Mouse (Mus musculus) lung, postnatal 0 days (tissue): ENCODE measurements around the gene Cfap58. TPM values are rescaled to one million over a fixed set of nuclear protein-coding genes. Genes with fewer than 3 reads are reported as not detected.

Experiments
- ATAC-seq: fragments of 200-750 bp; cut with Nextera tagmentation; 2 replicates; pipeline ENCODE4 v1.8.0; 2017; ENCODE audit warnings: moderate library complexity
- DNase-seq: peaks from one replicate; pipeline ENCODE4 v3.0.0-alpha.2; 2016; ENCODE audit warnings: low spot score
- H3K27ac ChIP-seq: fragments of 300-500 bp; sonication (generic); 2 replicates; pipeline ENCODE4 v1.5.1; 2014; ENCODE audit warnings: antibody characterized with exemption, mild to moderate bottlenecking, low read length, mixed read lengths
- H3K27me3 ChIP-seq: fragments of 300-500 bp; sonication (generic); replicated peaks from 2 replicates; pipeline ENCODE4 v1.6.1; 2014; ENCODE audit warnings: low read length, mixed read lengths; ENCODE audit not compliant: insufficient read depth
- H3K36me3 ChIP-seq: fragments of 300-500 bp; sonication (generic); 2 replicates; pipeline ENCODE4 v1.6.1; 2014; ENCODE audit warnings: low read length, mixed read lengths; ENCODE audit not compliant: insufficient read depth
- H3K4me1 ChIP-seq: fragments of 300-500 bp; sonication (generic); 2 replicates; pipeline ENCODE4 v1.6.1; 2014; ENCODE audit warnings: antibody characterized with exemption, low read depth, low read length, mixed read lengths; ENCODE audit not compliant: insufficient read depth
- H3K4me2 ChIP-seq: fragments of 300-500 bp; sonication (generic); replicated peaks from 2 replicates; pipeline ENCODE4 v1.6.1; 2014; ENCODE audit warnings: low read depth, mild to moderate bottlenecking, low read length, moderate library complexity, mixed read lengths
- H3K4me3 ChIP-seq: fragments of 300-500 bp; sonication (generic); 2 replicates; pipeline ENCODE4 v1.5.1; 2014; ENCODE audit warnings: low read depth, low read length
- H3K9ac ChIP-seq: fragments of 300-500 bp; sonication (generic); replicated peaks from 2 replicates; pipeline ENCODE4 v1.6.1; 2014; ENCODE audit warnings: low read depth, mild to moderate bottlenecking
- H3K9me3 ChIP-seq: fragments of 300-500 bp; sonication (generic); 2 replicates; pipeline ENCODE4 v1.6.1; 2016; ENCODE audit warnings: low read length, mixed read lengths
- CTCF ChIP-seq: IDR thresholded peaks from 2 replicates; pipeline ENCODE4 v1.5.1; 2016; ENCODE audit warnings: antibody characterized with exemption, mild to moderate bottlenecking
- EP300 ChIP-seq: IDR thresholded peaks from 2 replicates; pipeline ENCODE4 v1.6.1; 2016; ENCODE audit warnings: antibody characterized with exemption, mild to moderate bottlenecking, control low read depth
- WGBS: fragments of 180-500 bp; shearing (Covaris S2); extraction: QIAGEN DNeasy Blood & Tissue Kit; methylation state at CpG from one replicate; pipeline ENCODE4 v1.1.7; 2014; 5-methylcytosine and 5-hydroxymethylcytosine counted together
- polyA plus RNA-seq: library from polyadenylated mRNA; unstranded; fragments of >200 nt; fragmentation: Nextera tagmentation; extraction: Ambion mirVana; gene quantifications from 2 replicates; pipeline ENCODE4 v1.2.1, GENCODE M21; 2015

Cfap58 gene
- polyA plus RNA-seq, 1 experiment from 2014 or later, result 2.0 TPM

GRCm38 (mm10) chr19:47978109-47978701 is 40.7 kb downstream of the Cfap58 start:
- Histone ChIP-seq H3K4me1 (no peaks in the 10 kb centered on the region), H3K4me2 (no peak overlapping the region), H3K9ac (no peak overlapping the region), H3K4me3 (no peak overlapping the region), H3K27me3 (no peaks in the 10 kb centered on the region), H3K9me3 (no peaks in the 10 kb centered on the region), H3K27ac (no peak overlapping the region), H3K36me3 (no peaks in the 10 kb centered on the region)
- DNase-seq, result no peak
- no peak for ATAC-seq
- TF ChIP-seq CTCF (no peak), EP300 (no peak)
- WGBS, result 54% methylated on average over 15 of the region's 15 CpGs

- Histone ChIP-seq H3K9ac (no peak overlapping the region), H3K9me3 (no peaks in the 10 kb centered on the region), H3K27ac (no peak overlapping the region), H3K4me2 (no peak overlapping the region), H3K4me1 (no peaks in the 10 kb centered on the region), H3K36me3 (no peaks in the 10 kb centered on the region), H3K27me3 (no peaks in the 10 kb centered on the region), H3K4me3 (no peak overlapping the region)
- no peak for ATAC-seq
- TF ChIP-seq CTCF (no peak), EP300 (no peak)
- WGBS, result 64% methylated on average over 6 of the region's 6 CpGs
- DNase-seq, result no peak
These were observed 42.0 kb downstream of the Cfap58 start for GRCm38 (mm10) chr19:47979446-47979845.

DNA sequence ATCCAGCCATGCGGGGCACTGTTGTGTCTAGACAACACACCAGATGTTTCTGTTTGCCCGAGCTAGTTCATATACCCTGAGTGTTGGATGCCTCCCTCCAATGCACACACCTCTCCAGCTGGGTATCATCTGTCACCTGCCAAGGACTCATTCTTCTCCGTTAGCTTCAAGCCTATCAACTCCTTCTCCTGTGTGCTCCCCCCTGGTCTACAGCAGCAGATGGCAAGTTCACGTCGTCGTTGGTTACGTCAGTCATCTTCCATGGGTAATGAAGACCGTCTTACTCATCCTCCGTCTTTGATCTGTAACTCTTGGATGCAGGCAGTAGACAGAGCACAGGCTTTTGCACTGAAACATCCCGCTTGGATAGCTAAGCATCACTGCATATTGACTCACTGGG is 42.8 kb downstream of the Cfap58 start:
- H3K9ac ChIP-seq, result no peak overlapping the region
- no peak overlapping the region for H3K4me2 ChIP-seq
- TF ChIP-seq CTCF (no peak), EP300 (no peak)
- no peak overlapping the region for H3K27ac ChIP-seq
- H3K27me3 ChIP-seq, result no peaks in the 10 kb centered on the region
- H3K9me3 ChIP-seq, result no peaks in the 10 kb centered on the region
- H3K4me3 ChIP-seq, result no peak overlapping the region
- H3K36me3 ChIP-seq, result no peaks in the 10 kb centered on the region
- WGBS, result 48% methylated on average over 10 of the region's 10 CpGs
- H3K4me1 ChIP-seq, result no peaks in the 10 kb centered on the region
- ATAC-seq, result no peak
- DNase-seq, result no peak

DNA sequence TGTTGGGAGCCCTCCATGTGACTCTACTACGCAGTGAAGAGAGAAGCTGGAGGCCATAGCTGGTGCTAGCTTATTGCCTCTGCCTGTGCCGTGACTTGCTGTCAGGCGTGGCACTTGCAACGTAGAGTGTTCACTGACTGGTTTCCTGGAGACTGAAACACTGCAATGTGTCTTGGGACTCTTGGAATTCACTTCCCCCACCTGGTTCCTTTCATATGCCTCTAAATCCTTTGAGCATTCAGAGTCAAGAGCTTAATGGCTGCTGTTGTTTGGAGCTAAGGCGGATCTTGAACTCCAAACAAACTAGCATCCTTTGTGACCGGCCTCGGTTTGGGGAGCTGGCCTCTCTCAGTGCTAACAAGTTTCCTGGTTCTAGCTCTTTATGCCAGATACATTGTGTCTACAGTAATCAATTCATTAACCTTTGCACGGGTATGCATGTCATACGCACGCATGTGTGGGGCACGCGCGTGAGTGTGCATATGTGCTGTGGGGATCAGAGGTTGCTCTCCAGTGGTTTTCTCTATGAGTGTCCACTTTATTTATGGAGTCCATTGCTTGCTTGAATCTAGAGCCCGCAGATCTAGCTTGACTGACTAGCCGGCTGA is 48.2 kb downstream of the Cfap58 start:
- no peak for TF ChIP-seq EP300
- no peak for TF ChIP-seq CTCF
- ATAC-seq, result no peak
- WGBS, result 81% methylated on average over 15 of the region's 15 CpGs

DNA sequence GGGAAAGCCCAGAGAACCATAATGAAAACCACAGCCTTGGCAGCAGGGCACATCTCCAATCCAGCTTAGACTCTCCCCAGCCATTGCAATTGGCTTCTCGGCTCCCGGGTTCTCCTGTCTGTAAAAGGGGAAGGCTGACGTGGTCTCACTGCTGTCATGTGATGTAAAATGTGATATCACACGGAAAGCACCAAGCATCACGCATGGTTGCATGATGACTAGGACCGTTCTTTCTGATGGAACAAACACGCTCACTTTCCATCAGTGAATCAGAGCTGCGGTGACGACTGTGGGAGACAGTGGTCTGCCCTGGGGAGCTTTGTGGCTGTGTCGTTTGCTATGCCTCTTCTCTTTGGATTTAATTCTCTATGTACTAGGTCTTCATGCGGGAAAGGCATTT is 50.5 kb downstream of the Cfap58 start:
- Histone ChIP-seq H3K9me3 (no peaks in the 10 kb centered on the region), H3K4me1 (no peaks in the 10 kb centered on the region), H3K9ac (no peak overlapping the region), H3K4me3 (no peak overlapping the region), H3K4me2 (no peak overlapping the region), H3K27me3 (no peaks in the 10 kb centered on the region), H3K36me3 (no peaks in the 10 kb centered on the region), H3K27ac (no peak overlapping the region)
- peak; percentile 17 for DNase-seq
- WGBS, result 84% methylated on average over 11 of the region's 11 CpGs
- no peak for ATAC-seq
- no peak for TF ChIP-seq CTCF
- no peak for TF ChIP-seq EP300

More for the DNA sequence above, 48.2 kb downstream of the Cfap58 start:
- Histone ChIP-seq H3K9ac (no peak overlapping the region), H3K4me2 (no peak overlapping the region), H3K36me3 (no peaks in the 10 kb centered on the region), H3K27me3 (no peaks in the 10 kb centered on the region), H3K4me3 (no peak overlapping the region), H3K27ac (no peak overlapping the region), H3K9me3 (no peaks in the 10 kb centered on the region), H3K4me1 (no peaks in the 10 kb centered on the region)
- no peak for DNase-seq

GRCm38 (mm10) chr19:47988456-47988855 is 51.0 kb downstream of the Cfap58 start:
- WGBS, result 17% methylated on average over 16 of the region's 16 CpGs
- TF ChIP-seq EP300 (no peak), CTCF (peak; percentile 74)
- H3K9me3 ChIP-seq, result no peaks in the 10 kb centered on the region
- H3K27ac ChIP-seq, result no peak overlapping the region
- no peaks in the 10 kb centered on the region for H3K36me3 ChIP-seq
- H3K4me3 ChIP-seq, result no peak overlapping the region
- ATAC-seq (no peak), DNase-seq (peak; percentile 57)
- H3K4me2 ChIP-seq, result no peak overlapping the region
- H3K9ac ChIP-seq, result no peak overlapping the region
- H3K4me1 ChIP-seq, result no peaks in the 10 kb centered on the region
- no peaks in the 10 kb centered on the region for H3K27me3 ChIP-seq
